Mouse (Mus musculus) erythroblast, embryonic 14.5 days (primary cell): Measurements from ENCODE around the gene Fhod1. TPM values are rescaled to one million over a fixed set of nuclear protein-coding genes. Genes with fewer than 3 reads are reported as not detected.

ENCODE experiments used
- H3K27me3 ChIP-seq: 2 replicates; pipeline ENCODE4 v1.6.1; 2012; ENCODE audit warnings: inconsistent platforms; ENCODE audit not compliant: control insufficient read depth
- H3K36me3 ChIP-seq: 2 replicates; pipeline ENCODE4 v1.6.1; 2012; ENCODE audit warnings: mild to moderate bottlenecking, inconsistent platforms; ENCODE audit not compliant: control insufficient read depth
- H3K4me1 ChIP-seq: 2 replicates; pipeline ENCODE4 v1.6.1; 2012; ENCODE audit warnings: inconsistent platforms; ENCODE audit not compliant: control insufficient read depth
- H3K4me3 ChIP-seq: replicated peaks from 2 replicates; pipeline ENCODE3; 2012; ENCODE audit warnings: moderate library complexity, mild to moderate bottlenecking, inconsistent platforms
- H3K9me3 ChIP-seq: 2 replicates; pipeline ENCODE4 v1.6.1; 2012; ENCODE audit warnings: low read length, inconsistent platforms, mixed read lengths; ENCODE audit not compliant: control insufficient read depth
- GATA1 ChIP-seq: IDR thresholded peaks from 2 replicates; pipeline ENCODE4 v1.6.1; 2012; ENCODE audit warnings: low read length, inconsistent platforms, mixed read lengths
- TAL1 ChIP-seq: IDR thresholded peaks from 3 replicates; pipeline ENCODE4 v1.6.1; 2012; ENCODE audit warnings: low read length, inconsistent platforms, mixed read lengths
- polyA plus RNA-seq: library from polyadenylated mRNA; stranded (reverse); fragments of >175 nt; gene quantifications from 2 replicates; pipeline ENCODE4 v1.2.3, GENCODE M21; 2012

Gene Fhod1
- polyA plus RNA-seq = 0.19 and 0.21 TPM in 2 replicates

GRCm38 (mm10) chr8:105347428-105348221 lies at the start of gene Fhod1:
Gene Fhod1 (minus strand): TSS chr8:105347953.
- H3K27me3 ChIP-seq = peaks cover 77% of the 10 kb centered on the region
- H3K4me1 ChIP-seq = peaks cover 36% of the 10 kb centered on the region
- no peaks in the 10 kb centered on the region for H3K36me3 ChIP-seq
- no peak for TF ChIP-seq TAL1
- no peak for TF ChIP-seq GATA1
- H3K4me3 ChIP-seq = peak within 1 kb of the TSS; percentile 62
- peaks cover 10% of the 10 kb centered on the region; the same call in 1 of the 2 replicates for H3K9me3 ChIP-seq

GRCm38 (mm10) chr8:105393915-105394314 lies 46.2 kb upstream of the Fhod1 start:
- H3K4me3 ChIP-seq = no peak overlapping the region
- no peaks in the 10 kb centered on the region; the same call in 1 of the 2 replicates for H3K27me3 ChIP-seq
- H3K4me1 ChIP-seq = no peaks in the 10 kb centered on the region
- H3K36me3 ChIP-seq = no peaks in the 10 kb centered on the region
- H3K9me3 ChIP-seq = no peaks in the 10 kb centered on the region
- TF ChIP-seq GATA1 = no peak
- TF ChIP-seq TAL1 = no peak

- Histone ChIP-seq H3K4me1 (no peaks in the 10 kb centered on the region), H3K9me3 (no peaks in the 10 kb centered on the region), H3K4me3 (no peak overlapping the region), H3K36me3 (no peaks in the 10 kb centered on the region), H3K27me3 (no peaks in the 10 kb centered on the region; the same call in 1 of the 2 replicates)
- TF ChIP-seq TAL1 (no peak), GATA1 (no peak)
These were observed 45.5 kb upstream of the Fhod1 start for GRCm38 (mm10) chr8:105393089-105393787.

GRCm38 (mm10) chr8:105389096-105389495 lies 41.3 kb upstream of the Fhod1 start:
- no peaks in the 10 kb centered on the region for H3K4me1 ChIP-seq
- H3K9me3 ChIP-seq = no peaks in the 10 kb centered on the region
- no peak overlapping the region for H3K4me3 ChIP-seq
- TF ChIP-seq TAL1 = no peak
- no peak for TF ChIP-seq GATA1
- no peaks in the 10 kb centered on the region for H3K36me3 ChIP-seq
- no peaks in the 10 kb centered on the region for H3K27me3 ChIP-seq

- TF ChIP-seq TAL1 (no peak), GATA1 (no peak)
- no peaks in the 10 kb centered on the region for H3K27me3 ChIP-seq
- no peak overlapping the region for H3K4me3 ChIP-seq
- H3K4me1 ChIP-seq = no peaks in the 10 kb centered on the region
- H3K36me3 ChIP-seq = no peaks in the 10 kb centered on the region
- H3K9me3 ChIP-seq = no peaks in the 10 kb centered on the region
These were observed 39.4 kb upstream of the Fhod1 start for GRCm38 (mm10) chr8:105387151-105387550.

- H3K27me3 ChIP-seq = no peaks in the 10 kb centered on the region
- TF ChIP-seq GATA1 (no peak), TAL1 (no peak)
- no peaks in the 10 kb centered on the region for H3K9me3 ChIP-seq
- H3K36me3 ChIP-seq = no peaks in the 10 kb centered on the region
- H3K4me3 ChIP-seq = no peak overlapping the region
- H3K4me1 ChIP-seq = no peaks in the 10 kb centered on the region
These were observed 36.3 kb upstream of the Fhod1 start for GRCm38 (mm10) chr8:105384070-105384469.

- TF ChIP-seq GATA1 = no peak
- TF ChIP-seq TAL1 = no peak
- Histone ChIP-seq H3K4me3 (no peak overlapping the region), H3K9me3 (no peaks in the 10 kb centered on the region), H3K4me1 (no peaks in the 10 kb centered on the region), H3K27me3 (no peaks in the 10 kb centered on the region), H3K36me3 (no peaks in the 10 kb centered on the region)
These were observed 32.6 kb upstream of the Fhod1 start for GRCm38 (mm10) chr8:105380308-105380707.

- peaks cover 9% of the 10 kb centered on the region for H3K27me3 ChIP-seq
These were observed 30.9 kb upstream of the Fhod1 start for GRCm38 (mm10) chr8:105378673-105379072.

GRCm38 (mm10) chr8:105374513-105374966 lies 26.8 kb upstream of the Fhod1 start:
- H3K4me3 ChIP-seq = no peak overlapping the region
- H3K9me3 ChIP-seq = peaks cover 6% of the 10 kb centered on the region; the same call in 1 of the 2 replicates
- H3K36me3 ChIP-seq = no peaks in the 10 kb centered on the region
- no peak for TF ChIP-seq GATA1
- no peak for TF ChIP-seq TAL1
- peaks cover 9% of the 10 kb centered on the region for H3K27me3 ChIP-seq
- peaks cover 17% of the 10 kb centered on the region for H3K4me1 ChIP-seq

More at GRCm38 (mm10) chr8:105378673-105379072, 30.9 kb upstream of the Fhod1 start:
- H3K4me1 ChIP-seq = peaks cover 8% of the 10 kb centered on the region
- no peaks in the 10 kb centered on the region for H3K36me3 ChIP-seq
- peaks cover 6% of the 10 kb centered on the region; the same call in 1 of the 2 replicates for H3K9me3 ChIP-seq
- H3K4me3 ChIP-seq = no peak overlapping the region
- TF ChIP-seq TAL1 (no peak), GATA1 (no peak)
